ENCODE assay signal across 17 mouse cellular contexts in the genomic region with DNA sequence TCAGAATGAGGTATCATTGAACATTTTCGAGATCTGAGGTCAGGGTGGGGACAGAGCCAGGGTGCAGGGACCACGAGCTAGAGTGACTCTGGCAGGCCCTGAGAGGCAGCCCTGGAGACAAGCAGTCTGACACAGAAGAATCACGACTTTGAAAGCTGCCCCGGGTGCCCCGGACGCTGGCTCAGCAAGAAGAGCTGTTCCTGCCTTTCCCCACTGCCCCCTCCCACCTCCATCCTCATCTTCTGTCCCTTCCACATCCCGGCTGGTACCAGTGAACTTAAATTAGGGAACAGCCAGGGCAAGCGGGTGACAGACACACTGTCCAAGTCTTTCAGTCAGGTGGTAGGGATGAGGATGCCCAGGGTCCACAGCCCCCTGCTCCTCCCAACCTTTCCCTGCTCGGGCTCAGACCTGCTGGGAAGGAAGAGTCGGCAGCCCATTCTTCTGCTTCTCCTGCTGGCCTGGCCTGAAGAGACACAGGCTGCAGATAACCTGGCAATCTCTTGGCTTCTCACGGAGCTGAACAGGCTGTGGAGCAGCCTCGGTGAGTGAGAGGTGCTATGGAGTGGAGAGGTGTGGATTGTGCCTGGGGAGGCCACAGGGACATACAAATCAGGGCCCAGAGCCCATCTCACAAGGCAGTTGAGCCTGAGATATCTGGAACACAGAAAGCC. TPM values are rescaled to one million over a fixed set of nuclear protein-coding genes. Genes with fewer than 3 reads are reported as not detected.
DNase-seq lines count a peak whose midpoint lies in the region; ATAC-seq lines count a peak whose summit lies in the region.
"Had no signal": no experiment of that assay in that cellular context is flagged by ENCODE, and none has a peak within 500 bp of the region (broad histone marks: within the 10 kb centered on the region; RNA-seq: fewer than 3 reads in every experiment).

No protein-coding gene starts in this region.

- ATAC-seq in heart, embryonic 13.5 days (ENCODE audit: extremely low read depth, insufficient number of reproducible peaks, low FRiP score, low TSS enrichment), result no peak
- no peak for ATAC-seq in neural tube, embryonic 14.5 days (ENCODE audit: low read depth)
- no peak for ATAC-seq in neural tube, embryonic 15.5 days (ENCODE audit: low FRiP score)
- no peak for ATAC-seq in limb, embryonic 15.5 days (ENCODE audit: insufficient number of reproducible peaks, low FRiP score, low TSS enrichment, low read depth)

- H3K4me2 ChIP-seq in heart, embryonic 13.5 days, result no peak overlapping the region
- H3K4me2 ChIP-seq in neural tube, embryonic 14.5 days (ENCODE audit: low read depth, low read length), result no peak overlapping the region
- H3K4me2 ChIP-seq in neural tube, embryonic 15.5 days, result no peak overlapping the region
- H3K4me2 ChIP-seq in limb, embryonic 15.5 days, result no peak overlapping the region
- H3K4me2 ChIP-seq: liver, embryonic 11.5 days had no signal

- H3K27me3 ChIP-seq in heart, embryonic 13.5 days (replicated peaks), result no peaks in the 10 kb centered on the region
- no peaks in the 10 kb centered on the region for H3K27me3 ChIP-seq in neural tube, embryonic 14.5 days (ENCODE audit: control insufficient read depth, insufficient read depth, low read length)
- no peaks in the 10 kb centered on the region for H3K27me3 ChIP-seq in neural tube, embryonic 15.5 days (replicated peaks)
- no peaks in the 10 kb centered on the region for H3K27me3 ChIP-seq in limb, embryonic 15.5 days

- no peaks in the 10 kb centered on the region for H3K36me3 ChIP-seq in heart, embryonic 13.5 days
- H3K36me3 ChIP-seq in neural tube, embryonic 14.5 days (ENCODE audit: control insufficient read depth, insufficient read depth, low read length), result no peaks in the 10 kb centered on the region
- H3K36me3 ChIP-seq in neural tube, embryonic 15.5 days, result no peaks in the 10 kb centered on the region
- H3K36me3 ChIP-seq in limb, embryonic 15.5 days, result no peaks in the 10 kb centered on the region

- peak overlapping the region; percentile 64 for H3K9ac ChIP-seq in heart, embryonic 13.5 days
- 0 out of 2 replicates have a peak overlapping the region, but pooled peaks have one; percentile 7 for H3K9ac ChIP-seq in neural tube, embryonic 14.5 days (replicated peaks; ENCODE audit: low read depth, low read length)
- no peak overlapping the region for H3K9ac ChIP-seq in neural tube, embryonic 15.5 days (replicated peaks)
- no peak overlapping the region for H3K9ac ChIP-seq in limb, embryonic 15.5 days

- H3K4me1 ChIP-seq in heart, embryonic 13.5 days, result peaks cover 44% of the 10 kb centered on the region
- H3K4me1 ChIP-seq in neural tube, embryonic 14.5 days (ENCODE audit: control insufficient read depth, insufficient read depth, low read length), result 0 out of 2 replicates have a peak, but pooled peaks cover 6% of the 10 kb centered on the region
- H3K4me1 ChIP-seq in neural tube, embryonic 15.5 days, result peaks cover 38% of the 10 kb centered on the region
- H3K4me1 ChIP-seq in limb, embryonic 15.5 days, result peaks cover 36% of the 10 kb centered on the region

- H3K27ac ChIP-seq in heart, embryonic 13.5 days (replicated peaks), result no peak overlapping the region; the same call in 1 of the 2 replicates
- no peak overlapping the region for H3K27ac ChIP-seq in neural tube, embryonic 14.5 days (ENCODE audit: low read depth, low read length)
- no peak overlapping the region for H3K27ac ChIP-seq in neural tube, embryonic 15.5 days (replicated peaks)
- 0 out of 2 replicates have a peak overlapping the region, but pooled peaks have one; percentile 12 for H3K27ac ChIP-seq in limb, embryonic 15.5 days
- H3K27ac ChIP-seq: heart, adult 2 months had no signal

- H3K4me3 ChIP-seq in heart, embryonic 13.5 days, result no peak overlapping the region
- no peak overlapping the region for H3K4me3 ChIP-seq in neural tube, embryonic 14.5 days (ENCODE audit: low read depth, low read length)
- no peak overlapping the region for H3K4me3 ChIP-seq in neural tube, embryonic 15.5 days (replicated peaks)
- no peak overlapping the region for H3K4me3 ChIP-seq in limb, embryonic 15.5 days
- H3K4me3 ChIP-seq: heart, adult 2 months had no signal

- WGBS in heart, embryonic 13.5 days, result 43% methylated on average over 12 of the region's 12 CpGs
- 66% methylated on average over 12 of the region's 12 CpGs for WGBS in neural tube, embryonic 14.5 days
- 61% methylated on average over 12 of the region's 12 CpGs for WGBS in neural tube, embryonic 15.5 days
- WGBS in limb, embryonic 15.5 days, result 62% methylated on average over 12 of the region's 12 CpGs

- no peaks in the 10 kb centered on the region for H3K9me3 ChIP-seq in heart, embryonic 13.5 days
- no peaks in the 10 kb centered on the region for H3K9me3 ChIP-seq in neural tube, embryonic 14.5 days (ENCODE audit: control insufficient read depth, low read length)
- no peaks in the 10 kb centered on the region for H3K9me3 ChIP-seq in neural tube, embryonic 15.5 days (replicated peaks)
- H3K9me3 ChIP-seq in limb, embryonic 15.5 days, result no peaks in the 10 kb centered on the region

- no peak for DNase-seq in heart, adult 11 months
- peak; percentile 66 to 69 for DNase-seq in cerebellum, postnatal 10 days
- DNase-seq in urinary bladder, adult 2 months (ENCODE audit: low spot score), result no peak
- no peak for DNase-seq in ovary, postnatal 14 days (ENCODE audit: low spot score)
- DNase-seq: adrenal gland, postnatal 36 days; B cell, adult 2 months; heart, adult 2 months; heart, postnatal 36 days; kidney, adult 2 months; kidney, postnatal 14 days; lung, adult 2 months; thymus, postnatal 36 days had no signal

RNA-seq across cellular contexts. Expression of a gene that starts 35.6 kb away (rescaled TPM):
- 5.3 and 6.3 TPM in 2 replicates for polyA plus RNA-seq in heart, embryonic 13.5 days (2015; fragmentation: Nextera tagmentation; extraction: Ambion mirVana)
- 5.6 and 7.3 TPM in 2 replicates for polyA plus RNA-seq in neural tube, embryonic 14.5 days (2014; fragmentation: Nextera tagmentation; extraction: Ambion mirVana)
- polyA plus RNA-seq in neural tube, embryonic 15.5 days (2015; fragmentation: Nextera tagmentation; extraction: Ambion mirVana), result 4.7 and 4.9 TPM in 2 replicates
- 4.7 and 5.6 TPM in 2 replicates for polyA plus RNA-seq in limb, embryonic 15.5 days (2015; fragmentation: Nextera tagmentation; extraction: Ambion mirVana)
- polyA plus RNA-seq in urinary bladder, adult 2 months (2012; rRNA removed), result 7.3 and 12.7 TPM in 2 replicates

Comparison
In these comparisons a context has a peak if more than half of its experiments do, and no peak if none do; other contexts are left out.
1. H3K9ac ChIP-seq: peak in heart, embryonic 13.5 days (single experiment) and neural tube, embryonic 14.5 days (single experiment); none in neural tube, embryonic 15.5 days (single experiment) and limb, embryonic 15.5 days (single experiment).
2. DNase-seq: peak in cerebellum, postnatal 10 days (2 of 2); none in heart, adult 11 months (single experiment), urinary bladder, adult 2 months (single experiment) and ovary, postnatal 14 days (single experiment).